Mouse (Mus musculus) gastrocnemius, adult 2 months (tissue): ENCODE results near the gene Ttyh3. TPM values are rescaled to one million over a fixed set of nuclear protein-coding genes. Genes with fewer than 3 reads are reported as not detected.

Experiments
- DNase-seq: peaks from one replicate; pipeline ENCODE4 v3.0.0; 2022
- H3K27ac ChIP-seq: fragments of 200-600 bp; 2 replicates; pipeline ENCODE4 v1.8.1; 2022; ENCODE audit warnings: mild to moderate bottlenecking
- H3K4me3 ChIP-seq: fragments of 200-600 bp; 2 replicates; pipeline ENCODE4 v1.8.1; 2022; ENCODE audit warnings: mild to moderate bottlenecking, moderate library complexity
- CTCF ChIP-seq: fragments of 200-600 bp; IDR thresholded peaks from 2 replicates; pipeline ENCODE4 v1.8.1; 2022; ENCODE audit warnings: antibody characterized with exemption, mild to moderate bottlenecking, moderate library complexity
- intact Hi-C: fragments of 180-260 bp; cut with DNase I; formaldehyde crosslinking; loops from one replicate; pipeline ENCODE4 v1.15.1; 2025
- total RNA-seq, 2 experiments: library from RNA; stranded (reverse); gene quantifications; 2 replicates each; pipeline ENCODE4 v1.2.3; 2021

Ttyh3 gene
- total RNA-seq, 2 experiments from 2014 or later: 4.0 to 4.4 TPM

- TF ChIP-seq CTCF: no peak
- no peak for DNase-seq
- intact Hi-C loops: no loop called here
- no peak overlapping the region for H3K4me3 ChIP-seq
- peak overlapping the region; percentile 82 for H3K27ac ChIP-seq
Observed at GRCm38 (mm10) chr5:140571201-140571600, 77.6 kb downstream of the Ttyh3 start.

Other genes with a start within 250 kb of the Ttyh3 start
- gene Eif3b, start 229.7 kb downstream of the Ttyh3 start, total RNA-seq: 10 to 100 TPM; 79.7 to 80.3 TPM
- not detected for gene Gm4869, start 203.4 kb downstream of the Ttyh3 start, total RNA-seq
- gene Chst12, start 143.5 kb downstream of the Ttyh3 start, total RNA-seq: 1 to 10 TPM; 4.3 to 7.4 TPM
- not detected for gene Grifin, start 84.0 kb downstream of the Ttyh3 start, total RNA-seq
- 1 to 10 TPM; 3.2 to 6.1 TPM for gene Lfng, start 41.7 kb downstream of the Ttyh3 start, total RNA-seq
- 1 to 10 TPM; 2.2 to 3.3 TPM for gene Iqce, start 53.3 kb upstream of the Ttyh3 start, total RNA-seq
- 1 to 10 TPM; 4.9 to 5.5 TPM for gene Brat1, start 56.0 kb upstream of the Ttyh3 start, total RNA-seq
- under 1 TPM in 1 of 2 experiments, not detected in 1; 0.17 TPM for gene Amz1, start 75.1 kb upstream of the Ttyh3 start, total RNA-seq
- 10 to 100 TPM; 21.7 to 29.8 TPM for gene Gna12, start 181.4 kb upstream of the Ttyh3 start, total RNA-seq